Mouse (Mus musculus) bone marrow, adult 2 months (tissue): ENCODE results near the gene Chst11.

ENCODE experiments used
- CTCF ChIP-seq: fragments of 200-500 bp; IDR thresholded peaks from 2 replicates; pipeline ENCODE4 v1.5.1; 2011; ENCODE audit warnings: low read length, control low read depth; ENCODE audit not compliant: control insufficient read depth, insufficient read depth
- POLR2A ChIP-seq: fragments of 200-500 bp; IDR thresholded peaks from 2 replicates; pipeline ENCODE4 v1.6.1; 2011; ENCODE audit warnings: low read depth, mild to moderate bottlenecking, control low read depth, low read length, borderline replicate concordance; ENCODE audit not compliant: control insufficient read depth

GRCm38 (mm10) chr10:83197690-83198336 lies 212.5 kb downstream of the Chst11 start:
- TF ChIP-seq CTCF (peak; percentile 90), POLR2A (no peak)
